Mouse (Mus musculus) kidney, embryonic 14.5 days (tissue): ENCODE results near the gene Olfr1013. TPM values are rescaled to one million over a fixed set of nuclear protein-coding genes. Genes with fewer than 3 reads are reported as not detected.

Source experiments
- ATAC-seq: fragments of 200-750 bp; cut with Nextera tagmentation; 2 replicates; pipeline ENCODE4 v1.8.0; 2017; ENCODE audit warnings: moderate number of reproducible peaks, mild to moderate bottlenecking, moderate TSS enrichment, moderate library complexity; ENCODE audit not compliant: low FRiP score, low TSS enrichment
- H3K27ac ChIP-seq: fragments of 300-500 bp; sonication (generic); 2 replicates; pipeline ENCODE4 v1.5.1; 2014; ENCODE audit warnings: low read depth, mild to moderate bottlenecking, low read length, moderate library complexity, mixed read lengths
- H3K27me3 ChIP-seq: fragments of 300-500 bp; sonication (generic); 2 replicates; pipeline ENCODE4 v1.6.1; 2014; ENCODE audit warnings: mild to moderate bottlenecking, low read length; ENCODE audit not compliant: control insufficient read depth, insufficient read depth
- H3K36me3 ChIP-seq: fragments of 300-500 bp; sonication (generic); 2 replicates; pipeline ENCODE4 v1.6.1; 2014; ENCODE audit warnings: low read length, mixed read lengths; ENCODE audit not compliant: control insufficient read depth, insufficient read depth
- H3K4me1 ChIP-seq: fragments of 300-500 bp; sonication (generic); 2 replicates; pipeline ENCODE4 v1.6.1; 2014; ENCODE audit warnings: low read length, mixed read lengths; ENCODE audit not compliant: control insufficient read depth, insufficient read depth
- H3K4me2 ChIP-seq: fragments of 300-500 bp; sonication (generic); replicated peaks from 2 replicates; pipeline ENCODE4 v1.6.1; 2014; ENCODE audit warnings: low read depth, mild to moderate bottlenecking, low read length
- H3K4me3 ChIP-seq: fragments of 300-500 bp; sonication (generic); 2 replicates; pipeline ENCODE4 v1.5.1; 2014; ENCODE audit warnings: mild to moderate bottlenecking, low read length
- H3K9ac ChIP-seq: fragments of 300-500 bp; sonication (generic); 2 replicates; pipeline ENCODE4 v1.6.1; 2014; ENCODE audit warnings: low read depth, mild to moderate bottlenecking, low read length, moderate library complexity
- H3K9me3 ChIP-seq: fragments of 300-500 bp; sonication (generic); 2 replicates; pipeline ENCODE4 v1.6.1; 2016; ENCODE audit warnings: low read length; ENCODE audit not compliant: control insufficient read depth
- WGBS: fragments of 180-500 bp; shearing (Covaris S2); extraction: QIAGEN DNeasy Blood & Tissue Kit; methylation state at CpG from one replicate; pipeline ENCODE4 v1.1.7; 2014; 5-methylcytosine and 5-hydroxymethylcytosine counted together
- polyA plus RNA-seq: library from polyadenylated mRNA; unstranded; fragments of >200 nt; fragmentation: Nextera tagmentation; extraction: Ambion mirVana; gene quantifications from 2 replicates; pipeline ENCODE4 v1.2.1, GENCODE M21; 2014

Olfr1013 gene
- not detected in 2 replicates for polyA plus RNA-seq

GRCm38 (mm10) chr2:85766798-85767197 lies at the start of gene Olfr1013:
Gene Olfr1013, plus strand, starts transcription at chr2:85767098.
- no peak for ATAC-seq
- Histone ChIP-seq H3K36me3 (no peaks in the 10 kb centered on the region), H3K4me2 (no peak within 1 kb of the TSS), H3K9me3 (no peaks in the 10 kb centered on the region), H3K4me3 (no peak within 1 kb of the TSS), H3K27ac (no peak within 1 kb of the TSS), H3K27me3 (no peaks in the 10 kb centered on the region), H3K4me1 (no peaks in the 10 kb centered on the region), H3K9ac (no peak within 1 kb of the TSS)

- H3K27me3 ChIP-seq, result no peaks in the 10 kb centered on the region
- H3K4me1 ChIP-seq, result no peaks in the 10 kb centered on the region
- H3K4me2 ChIP-seq, result no peak overlapping the region
- no peak overlapping the region for H3K27ac ChIP-seq
- no peaks in the 10 kb centered on the region for H3K9me3 ChIP-seq
- no peak for ATAC-seq
- 20% methylated on average over 3 of the region's 3 CpGs for WGBS
- no peaks in the 10 kb centered on the region for H3K36me3 ChIP-seq
- H3K9ac ChIP-seq, result no peak overlapping the region
- no peak overlapping the region for H3K4me3 ChIP-seq
These were observed 41.1 kb upstream of the Olfr1013 start for GRCm38 (mm10) chr2:85725793-85726192.

- H3K27me3 ChIP-seq, result no peaks in the 10 kb centered on the region
- H3K4me3 ChIP-seq, result no peak overlapping the region
- no peaks in the 10 kb centered on the region for H3K36me3 ChIP-seq
- H3K4me1 ChIP-seq, result no peaks in the 10 kb centered on the region
- 88% methylated on average over 4 of the region's 4 CpGs for WGBS
- no peak for ATAC-seq
- H3K9me3 ChIP-seq, result no peaks in the 10 kb centered on the region
- no peak overlapping the region for H3K4me2 ChIP-seq
- H3K9ac ChIP-seq, result no peak overlapping the region
- no peak overlapping the region for H3K27ac ChIP-seq
These were observed 13.1 kb upstream of the Olfr1013 start for GRCm38 (mm10) chr2:85753822-85754221.

- H3K4me3 ChIP-seq, result no peak within 1 kb of the TSS
- H3K9me3 ChIP-seq, result no peaks in the 10 kb centered on the region
- H3K9ac ChIP-seq, result no peak within 1 kb of the TSS
- 64% methylated on average over 1 of the region's 1 CpGs for WGBS
- ATAC-seq, result no peak
- no peaks in the 10 kb centered on the region for H3K27me3 ChIP-seq
- H3K36me3 ChIP-seq, result no peaks in the 10 kb centered on the region
- H3K4me2 ChIP-seq, result no peak within 1 kb of the TSS
- no peaks in the 10 kb centered on the region for H3K4me1 ChIP-seq
- H3K27ac ChIP-seq, result no peak within 1 kb of the TSS
These were observed 4.2 kb upstream of the Olfr1013 start, which contains the start of gene Olfr1012 for GRCm38 (mm10) chr2:85762666-85763065. Gene Olfr1012, minus strand, starts transcription at chr2:85762766.

- Histone ChIP-seq H3K9me3 (no peaks in the 10 kb centered on the region), H3K9ac (no peak within 1 kb of the TSS), H3K4me1 (no peaks in the 10 kb centered on the region), H3K27ac (no peak within 1 kb of the TSS), H3K4me3 (no peak within 1 kb of the TSS), H3K4me2 (no peak within 1 kb of the TSS), H3K36me3 (no peaks in the 10 kb centered on the region), H3K27me3 (no peaks in the 10 kb centered on the region)
- ATAC-seq, result no peak
These were observed 5.5 kb downstream of the Olfr1013 start, which contains the start of gene Olfr1014 for GRCm38 (mm10) chr2:85772413-85772812. Gene Olfr1014, plus strand, starts transcription at chr2:85772713.

GRCm38 (mm10) chr2:85781717-85782116 lies 14.8 kb downstream of the Olfr1013 start, which contains the start of gene Olfr1015:
Gene Olfr1015, plus strand, starts transcription at chr2:85782017.
- Histone ChIP-seq H3K4me2 (no peak within 1 kb of the TSS), H3K9ac (no peak within 1 kb of the TSS), H3K36me3 (no peaks in the 10 kb centered on the region), H3K4me3 (no peak within 1 kb of the TSS), H3K4me1 (no peaks in the 10 kb centered on the region), H3K27me3 (no peaks in the 10 kb centered on the region), H3K27ac (no peak within 1 kb of the TSS), H3K9me3 (no peaks in the 10 kb centered on the region)
- ATAC-seq, result no peak

- Histone ChIP-seq H3K36me3 (no peaks in the 10 kb centered on the region), H3K9ac (no peak overlapping the region)
These were observed 25.4 kb downstream of the Olfr1013 start for GRCm38 (mm10) chr2:85792331-85792730.

GRCm38 (mm10) chr2:85802444-85802843 lies 35.5 kb downstream of the Olfr1013 start, which contains the start of gene Olfr1016:
Gene Olfr1016, minus strand, starts transcription at chr2:85802544.
- Histone ChIP-seq H3K27ac (no peak within 1 kb of the TSS), H3K9me3 (no peaks in the 10 kb centered on the region), H3K9ac (no peak within 1 kb of the TSS), H3K27me3 (no peaks in the 10 kb centered on the region), H3K4me1 (no peaks in the 10 kb centered on the region), H3K4me3 (no peak within 1 kb of the TSS), H3K4me2 (no peak within 1 kb of the TSS), H3K36me3 (no peaks in the 10 kb centered on the region)
- 91% methylated on average over 2 of the region's 2 CpGs for WGBS
- ATAC-seq, result no peak

More at GRCm38 (mm10) chr2:85792331-85792730, 25.4 kb downstream of the Olfr1013 start:
- H3K27ac ChIP-seq, result no peak overlapping the region
- no peaks in the 10 kb centered on the region for H3K4me1 ChIP-seq
- WGBS, result 68% methylated on average over 2 of the region's 2 CpGs
- no peak overlapping the region for H3K4me3 ChIP-seq
- H3K9me3 ChIP-seq, result no peaks in the 10 kb centered on the region
- H3K4me2 ChIP-seq, result no peak overlapping the region
- no peak for ATAC-seq
- H3K27me3 ChIP-seq, result no peaks in the 10 kb centered on the region

- WGBS, result 79% methylated on average over 4 of the region's 4 CpGs
- Histone ChIP-seq H3K36me3 (no peaks in the 10 kb centered on the region), H3K4me1 (no peaks in the 10 kb centered on the region), H3K9ac (no peak overlapping the region), H3K4me2 (no peak overlapping the region), H3K9me3 (no peaks in the 10 kb centered on the region), H3K27ac (no peak overlapping the region), H3K4me3 (no peak overlapping the region), H3K27me3 (no peaks in the 10 kb centered on the region)
- ATAC-seq, result no peak
These were observed 37.6 kb downstream of the Olfr1013 start for GRCm38 (mm10) chr2:85804501-85804900.
